24 mouse cellular contexts compared by ENCODE assay signal in the genomic region with DNA sequence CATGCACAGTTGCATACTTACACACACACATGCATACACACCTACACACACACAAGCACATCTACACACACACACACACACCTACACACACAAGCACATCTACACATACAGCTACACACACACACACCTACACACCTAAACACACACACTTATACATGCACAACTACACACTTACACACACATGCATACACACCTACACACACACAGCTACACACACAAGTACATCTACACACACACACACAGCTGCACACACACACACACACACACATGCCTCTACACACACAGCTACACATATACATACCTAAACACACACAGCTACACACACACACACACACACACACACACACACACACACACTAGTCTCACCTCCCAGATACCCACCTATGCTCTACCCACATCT. TPM values are rescaled to one million over a fixed set of nuclear protein-coding genes. Genes with fewer than 3 reads are reported as not detected.
"Had no signal": no experiment of that assay in that cellular context is flagged by ENCODE, and none has a peak within 500 bp of the region (broad histone marks: within the 10 kb centered on the region; RNA-seq: fewer than 3 reads in every experiment).

No protein-coding gene starts in this region.

- H3K9ac ChIP-seq: neural tube, embryonic 13.5 days; neural tube, embryonic 15.5 days; stomach, embryonic 15.5 days had no signal

- H3K36me3 ChIP-seq: neural tube, embryonic 13.5 days; neural tube, embryonic 15.5 days; stomach, embryonic 15.5 days had no signal

- H3K4me3 ChIP-seq: neural tube, embryonic 13.5 days; neural tube, embryonic 15.5 days; stomach, embryonic 15.5 days had no signal

- H3K27me3 ChIP-seq: neural tube, embryonic 13.5 days; neural tube, embryonic 15.5 days; stomach, embryonic 15.5 days had no signal

- H3K9me3 ChIP-seq: neural tube, embryonic 13.5 days; neural tube, embryonic 15.5 days; stomach, embryonic 15.5 days had no signal

- DNase-seq: retina, postnatal 1 day; right cerebral cortex, adult 18-20 months; right cerebral cortex, postnatal 14 days; right cerebral cortex, postnatal 25 days; right cerebral cortex, postnatal 4 days; spleen, adult 18-20 months; thymus, adult 18-20 months; thymus, adult 2 months; thymus, postnatal 14 days; thymus, postnatal 25 days; thymus, postnatal 36 days; thymus, postnatal 4 days had no signal

- H3K27ac ChIP-seq: neural tube, embryonic 13.5 days; neural tube, embryonic 15.5 days; stomach, embryonic 15.5 days; stomach, postnatal 0 days had no signal

- H3K4me1 ChIP-seq: neural tube, embryonic 13.5 days; neural tube, embryonic 15.5 days; stomach, embryonic 15.5 days had no signal

RNA-seq across cellular contexts. Expression of a gene that starts 12.3 kb away (rescaled TPM):
- total RNA-seq: neutrophil, adult 5-6 weeks had no signal
- polyA plus RNA-seq: neural tube, embryonic 13.5 days; small intestine, adult 2 months; spleen, adult 2 months; stomach, embryonic 14.5 days; stomach, embryonic 15.5 days; stomach, embryonic 16.5 days; stomach, postnatal 0 days; testis, adult 2 months; urinary bladder, adult 2 months had no signal

RNA-seq across cellular contexts. Expression of a gene that starts 18.0 kb away (rescaled TPM):
- polyA plus RNA-seq: neural tube, embryonic 14.5 days; spleen, adult 2 months had no signal

RNA-seq across cellular contexts. Expression of a gene that starts 36.5 kb away (rescaled TPM):
- polyA plus RNA-seq: neural tube, embryonic 13.5 days; neural tube, embryonic 14.5 days; small intestine, adult 2 months; spleen, adult 2 months; testis, adult 2 months had no signal

RNA-seq across cellular contexts. Expression of a gene that starts 50.6 kb away (rescaled TPM):
- polyA plus RNA-seq: neural tube, embryonic 13.5 days; neural tube, embryonic 14.5 days; neural tube, embryonic 15.5 days; spleen, adult 2 months; stomach, embryonic 14.5 days; urinary bladder, adult 2 months had no signal

RNA-seq across cellular contexts. Expression of a gene that starts 55.6 kb away (rescaled TPM):
- total RNA-seq: neutrophil, adult 5-6 weeks had no signal
- polyA plus RNA-seq: neural tube, embryonic 13.5 days; neural tube, embryonic 14.5 days; neural tube, embryonic 15.5 days; small intestine, adult 2 months; spleen, adult 2 months; stomach, embryonic 14.5 days; stomach, embryonic 15.5 days; stomach, embryonic 16.5 days; stomach, postnatal 0 days; testis, adult 2 months; urinary bladder, adult 2 months had no signal
